Mouse (Mus musculus): Measurements from ENCODE around the gene Rasal2.

Rasal2 gene

GRCm38 (mm10) chr1:157343519-157343918 is 68.9 kb downstream of the Rasal2 start:
- no peak for DNase-seq (ENCODE audit: low spot score in 2 of 2)

- no peak for DNase-seq (ENCODE audit: low spot score in 2 of 2)
These were observed 77.6 kb downstream of the Rasal2 start for GRCm38 (mm10) chr1:157334834-157335233.

- DNase-seq (ENCODE audit: low spot score in 2 of 2) = no peak
These were observed 84.3 kb downstream of the Rasal2 start for GRCm38 (mm10) chr1:157328068-157328467.

- no peak for DNase-seq (ENCODE audit: low spot score in 2 of 2)
These were observed 89.3 kb downstream of the Rasal2 start for GRCm38 (mm10) chr1:157323091-157323490.

- DNase-seq (ENCODE audit: low spot score in 2 of 2) = no peak
These were observed 93.5 kb downstream of the Rasal2 start for GRCm38 (mm10) chr1:157318896-157319295.

GRCm38 (mm10) chr1:157301266-157301665 is 111.1 kb downstream of the Rasal2 start:
- no peak for DNase-seq (ENCODE audit: low spot score in 2 of 2)

- no peak for DNase-seq (ENCODE audit: low spot score in 2 of 2)
These were observed 112.8 kb downstream of the Rasal2 start for GRCm38 (mm10) chr1:157299559-157299958.

GRCm38 (mm10) chr1:157298990-157299389 is 113.4 kb downstream of the Rasal2 start:
- no peak for DNase-seq (ENCODE audit: low spot score in 2 of 2)

GRCm38 (mm10) chr1:157297137-157297536 is 115.3 kb downstream of the Rasal2 start:
- no peak for DNase-seq (ENCODE audit: low spot score in 2 of 2)

- DNase-seq (ENCODE audit: low spot score in 2 of 2) = no peak
These were observed 116.5 kb downstream of the Rasal2 start for GRCm38 (mm10) chr1:157295868-157296267.

GRCm38 (mm10) chr1:157290173-157290572 is 122.2 kb downstream of the Rasal2 start:
- no peak for DNase-seq (ENCODE audit: low spot score in 2 of 2)

- DNase-seq (ENCODE audit: low spot score in 2 of 2) = no peak
These were observed 123.1 kb downstream of the Rasal2 start for GRCm38 (mm10) chr1:157289251-157289650.

GRCm38 (mm10) chr1:157286561-157286960 is 125.8 kb downstream of the Rasal2 start:
- no peak for DNase-seq (ENCODE audit: low spot score in 2 of 2)

- no peak for DNase-seq (ENCODE audit: low spot score in 2 of 2)
These were observed 127.0 kb downstream of the Rasal2 start for GRCm38 (mm10) chr1:157285366-157285765.

GRCm38 (mm10) chr1:157280781-157281180 is 131.6 kb downstream of the Rasal2 start:
- no peak for DNase-seq (ENCODE audit: low spot score in 2 of 2)

- no peak for DNase-seq (ENCODE audit: low spot score in 2 of 2)
These were observed 136.6 kb downstream of the Rasal2 start for GRCm38 (mm10) chr1:157275672-157276307.

- DNase-seq (ENCODE audit: low spot score in 2 of 2) = no peak
These were observed 144.5 kb downstream of the Rasal2 start for GRCm38 (mm10) chr1:157267894-157268293.

GRCm38 (mm10) chr1:157256562-157256961 is 155.8 kb downstream of the Rasal2 start:
- DNase-seq (ENCODE audit: low spot score in 2 of 2) = peak in 1 of 2 experiments; percentile 41

GRCm38 (mm10) chr1:157255776-157256175 is 156.6 kb downstream of the Rasal2 start:
- no peak for DNase-seq (ENCODE audit: low spot score in 2 of 2)

- no peak for DNase-seq (ENCODE audit: low spot score in 2 of 2)
These were observed 158.6 kb downstream of the Rasal2 start for GRCm38 (mm10) chr1:157253600-157254490.

- no peak for DNase-seq (ENCODE audit: low spot score in 2 of 2)
These were observed 164.3 kb downstream of the Rasal2 start for GRCm38 (mm10) chr1:157248112-157248511.

- no peak for DNase-seq (ENCODE audit: low spot score in 2 of 2)
These were observed 165.1 kb downstream of the Rasal2 start for GRCm38 (mm10) chr1:157247341-157247740.

GRCm38 (mm10) chr1:157246779-157247178 is 165.6 kb downstream of the Rasal2 start:
- DNase-seq (ENCODE audit: low spot score in 2 of 2) = no peak

Data from right cerebral cortex, postnatal 36 days (tissue).